Mouse (Mus musculus): ENCODE results near the gene Ggt6.
A peak's percentile ranks its signal among the peaks of the same experiment; 100 is the strongest.

The Ggt6 gene

GRCm38 (mm10) chr11:72434963-72435693, at the start of gene Ggt6:
Ggt6 (plus strand) TSS chr11:72435526.
- peak; percentile 87 to 92 for DNase-seq

- no peak for DNase-seq
Observed at GRCm38 (mm10) chr11:72388113-72388529, 47.2 kb upstream of the Ggt6 start.

- no peak for DNase-seq
Observed at GRCm38 (mm10) chr11:72389407-72390142, 45.8 kb upstream of the Ggt6 start.

GRCm38 (mm10) chr11:72391181-72391580, 44.1 kb upstream of the Ggt6 start:
- no peak for DNase-seq

GRCm38 (mm10) chr11:72393243-72393642, 42.1 kb upstream of the Ggt6 start:
- no peak for DNase-seq

GRCm38 (mm10) chr11:72393669-72394068, 41.7 kb upstream of the Ggt6 start:
- DNase-seq = no peak

- DNase-seq = no peak
Observed at GRCm38 (mm10) chr11:72394694-72395093, 40.6 kb upstream of the Ggt6 start.

GRCm38 (mm10) chr11:72395652-72396051, 39.7 kb upstream of the Ggt6 start:
- DNase-seq = no peak

GRCm38 (mm10) chr11:72396621-72397020, 38.7 kb upstream of the Ggt6 start:
- no peak for DNase-seq

- DNase-seq = peak; percentile 47 to 73
Observed at GRCm38 (mm10) chr11:72397072-72397471, 38.3 kb upstream of the Ggt6 start.

- no peak for DNase-seq
Observed at GRCm38 (mm10) chr11:72397811-72398525, 37.4 kb upstream of the Ggt6 start.

GRCm38 (mm10) chr11:72401068-72401467, 34.3 kb upstream of the Ggt6 start:
- peak; percentile 52 to 62 for DNase-seq

GRCm38 (mm10) chr11:72402017-72402416, 33.3 kb upstream of the Ggt6 start:
- DNase-seq = peak; percentile 66 to 67

- no peak for DNase-seq
Observed at GRCm38 (mm10) chr11:72402969-72403368, 32.4 kb upstream of the Ggt6 start.

- DNase-seq = no peak
Observed at GRCm38 (mm10) chr11:72405532-72405931, 29.8 kb upstream of the Ggt6 start.

GRCm38 (mm10) chr11:72406079-72406675, 29.1 kb upstream of the Ggt6 start:
- no peak for DNase-seq

GRCm38 (mm10) chr11:72407081-72407480, 28.2 kb upstream of the Ggt6 start:
- no peak for DNase-seq

GRCm38 (mm10) chr11:72407574-72407973, 27.8 kb upstream of the Ggt6 start:
- DNase-seq = no peak

GRCm38 (mm10) chr11:72408451-72409170, 26.7 kb upstream of the Ggt6 start:
- no peak for DNase-seq

GRCm38 (mm10) chr11:72409649-72410385, 25.5 kb upstream of the Ggt6 start:
- DNase-seq = no peak

GRCm38 (mm10) chr11:72410521-72411092, 24.7 kb upstream of the Ggt6 start:
- DNase-seq = peak; percentile 87 to 91

Data from kidney, postnatal 36 days (tissue).